Mouse (Mus musculus) G1E (cell line): ENCODE results near the gene Snrpe.

Experiments
- CTCF ChIP-seq: IDR thresholded peaks from 2 replicates; pipeline ENCODE4 v1.5.1; 2012; ENCODE audit warnings: low read depth, low read length, inconsistent platforms, mixed read lengths
- GATA1 ChIP-seq: IDR thresholded peaks from 2 replicates; pipeline ENCODE4 v1.6.1; 2012; ENCODE audit warnings: borderline replicate concordance, low read length, inconsistent platforms, mixed read lengths
- GATA2 ChIP-seq: IDR thresholded peaks from 2 replicates; pipeline ENCODE4 v1.6.1; 2012; ENCODE audit warnings: low read depth, low read length, inconsistent platforms, borderline replicate concordance
- POLR2AphosphoS5 ChIP-seq: IDR thresholded peaks from 2 replicates; pipeline ENCODE4 v1.6.1; 2012; ENCODE audit warnings: low read depth, low read length, inconsistent platforms; ENCODE audit not compliant: insufficient replicate concordance
- TAL1 ChIP-seq: conservative IDR thresholded peaks from 2 replicates; pipeline ENCODE4 v1.6.1; 2012; ENCODE audit warnings: low read depth, low read length, inconsistent platforms, mixed read lengths

GRCm38 (mm10) chr1:133658878-133659277 is 48.8 kb upstream of the Snrpe start:
- TF ChIP-seq CTCF (no peak), GATA1 (no peak), TAL1 (no peak), POLR2AphosphoS5 (no peak), GATA2 (no peak)
